Mouse (Mus musculus): ENCODE results near the gene Prl2b1. TPM values are rescaled to one million over a fixed set of nuclear protein-coding genes. Genes with fewer than 3 reads are reported as not detected.

The Prl2b1 gene
- polyA plus RNA-seq (2015; fragmentation: Nextera tagmentation; extraction: Ambion mirVana), result not detected in 2 replicates

DNA sequence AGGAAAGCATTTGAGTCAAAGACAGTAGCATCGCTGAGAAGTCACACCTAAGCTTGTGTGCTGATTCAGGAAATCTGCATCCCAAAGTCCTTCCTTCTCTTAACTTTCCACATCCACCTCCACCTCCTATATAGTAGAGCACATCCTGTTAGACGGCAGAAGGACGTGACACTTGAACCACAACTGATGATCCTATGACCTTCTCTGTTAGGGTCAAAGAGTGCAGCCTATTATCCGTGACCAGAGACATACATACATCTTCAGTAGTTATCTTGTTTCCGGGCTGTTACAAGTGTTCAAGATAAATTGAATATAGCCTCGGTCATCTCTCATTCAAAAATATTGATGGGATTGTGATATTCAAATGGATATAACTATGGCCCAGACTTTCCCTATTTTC is at the start of gene Prl2b1:
Gene Prl2b1, minus strand, starts transcription at position 101 of the 400 bp plus-strand sequence.
- WGBS, result 75% methylated on average over 6 of the region's 6 CpGs
- ATAC-seq, result no peak
- no peak within 1 kb of the TSS for H3K4me2 ChIP-seq (replicated peaks)

DNA sequence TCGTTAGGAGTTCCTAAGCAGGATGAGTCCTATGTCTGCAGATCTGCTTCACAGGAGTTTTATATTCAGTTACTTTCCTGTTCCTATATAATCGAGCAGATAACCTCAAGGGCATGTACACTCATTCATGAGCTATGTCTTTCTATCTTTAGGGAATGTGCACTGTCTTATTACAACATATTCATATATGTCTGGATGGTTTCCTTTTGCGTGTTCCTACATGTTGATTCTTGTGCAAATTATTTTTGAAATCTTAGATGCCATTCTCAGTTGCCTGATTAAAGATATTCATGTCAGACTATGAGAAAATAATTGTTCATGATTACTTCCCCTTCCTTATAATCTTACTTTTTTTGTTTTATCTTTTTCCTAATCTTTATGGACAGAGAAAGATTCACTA is 47.9 kb upstream of the Prl2b1 start, which contains the start of gene Prl8a6:
Gene Prl8a6, minus strand, starts transcription at position 101 of the 400 bp plus-strand sequence.
- H3K4me3 ChIP-seq (replicated peaks), result no peak within 1 kb of the TSS
- no peaks in the 10 kb centered on the region for H3K9me3 ChIP-seq
- H3K27me3 ChIP-seq (replicated peaks), result no peaks in the 10 kb centered on the region
- 87% methylated on average over 3 of the region's 3 CpGs for WGBS
- H3K27ac ChIP-seq, result no peak within 1 kb of the TSS
- H3K36me3 ChIP-seq, result no peaks in the 10 kb centered on the region
- no peak within 1 kb of the TSS for H3K4me2 ChIP-seq (replicated peaks)
- no peak for ATAC-seq
- H3K9ac ChIP-seq, result no peak within 1 kb of the TSS
- no peaks in the 10 kb centered on the region for H3K4me1 ChIP-seq (replicated peaks)

More for the DNA sequence above, at the start of gene Prl2b1:
- Histone ChIP-seq H3K9ac (no peak within 1 kb of the TSS), H3K36me3 (no peaks in the 10 kb centered on the region), H3K4me3 (replicated peaks) (no peak within 1 kb of the TSS), H3K27me3 (replicated peaks) (no peaks in the 10 kb centered on the region), H3K27ac (no peak within 1 kb of the TSS), H3K9me3 (no peaks in the 10 kb centered on the region), H3K4me1 (replicated peaks) (no peaks in the 10 kb centered on the region)

DNA sequence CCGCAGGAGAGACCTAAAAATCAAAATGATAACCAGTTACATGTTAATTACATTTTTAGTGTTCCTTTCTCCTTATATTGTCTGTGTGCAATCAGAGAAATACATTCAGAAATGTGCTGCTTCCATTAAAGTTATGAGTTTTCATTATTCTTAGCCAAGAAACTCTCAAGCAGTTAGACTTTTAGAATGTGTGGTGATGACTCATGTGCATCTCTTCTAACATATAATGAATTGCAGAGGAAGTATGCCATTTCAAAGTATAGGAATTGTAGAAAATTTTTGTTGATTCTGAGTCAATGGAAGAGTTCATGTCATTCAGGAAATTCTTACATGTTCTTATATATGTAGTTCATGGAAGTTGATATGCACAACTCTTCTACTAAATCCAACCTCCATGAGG is 42.5 kb upstream of the Prl2b1 start:
- H3K27me3 ChIP-seq (replicated peaks), result no peaks in the 10 kb centered on the region
- whole genome bisulfite sequencing, result 89% methylated on average over 1 of the region's 1 CpGs

DNA sequence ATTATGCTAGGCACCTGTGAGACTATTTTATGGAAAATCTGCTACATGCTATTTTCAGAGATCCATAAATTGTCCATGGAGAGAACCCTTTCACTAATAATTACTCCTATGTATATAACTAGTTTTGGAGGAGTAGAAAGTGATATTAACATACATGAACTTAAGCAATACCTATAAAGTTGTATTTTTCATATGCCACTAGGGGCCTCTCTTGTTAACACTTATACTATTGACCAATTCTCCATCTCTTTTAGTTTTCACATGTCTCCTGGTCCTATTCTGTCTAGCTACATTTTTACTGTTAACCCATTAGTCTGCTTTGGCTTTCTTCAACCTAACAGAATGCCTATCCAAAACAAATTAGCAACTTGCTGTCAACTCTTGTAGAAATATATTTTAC is 23.0 kb upstream of the Prl2b1 start:
- Histone ChIP-seq H3K9ac (no peak overlapping the region), H3K4me3 (replicated peaks) (no peak overlapping the region), H3K4me1 (replicated peaks) (no peaks in the 10 kb centered on the region), H3K27ac (no peak overlapping the region), H3K36me3 (no peaks in the 10 kb centered on the region), H3K9me3 (no peaks in the 10 kb centered on the region), H3K4me2 (replicated peaks) (no peak overlapping the region), H3K27me3 (replicated peaks) (no peaks in the 10 kb centered on the region)
- ATAC-seq, result no peak

More for the DNA sequence above, 42.5 kb upstream of the Prl2b1 start:
- no peak overlapping the region for H3K27ac ChIP-seq
- H3K4me2 ChIP-seq (replicated peaks), result no peak overlapping the region
- no peak overlapping the region for H3K9ac ChIP-seq
- H3K36me3 ChIP-seq, result no peaks in the 10 kb centered on the region
- ATAC-seq, result no peak
- no peak overlapping the region for H3K4me3 ChIP-seq (replicated peaks)
- no peaks in the 10 kb centered on the region for H3K9me3 ChIP-seq
- no peaks in the 10 kb centered on the region for H3K4me1 ChIP-seq (replicated peaks)

DNA sequence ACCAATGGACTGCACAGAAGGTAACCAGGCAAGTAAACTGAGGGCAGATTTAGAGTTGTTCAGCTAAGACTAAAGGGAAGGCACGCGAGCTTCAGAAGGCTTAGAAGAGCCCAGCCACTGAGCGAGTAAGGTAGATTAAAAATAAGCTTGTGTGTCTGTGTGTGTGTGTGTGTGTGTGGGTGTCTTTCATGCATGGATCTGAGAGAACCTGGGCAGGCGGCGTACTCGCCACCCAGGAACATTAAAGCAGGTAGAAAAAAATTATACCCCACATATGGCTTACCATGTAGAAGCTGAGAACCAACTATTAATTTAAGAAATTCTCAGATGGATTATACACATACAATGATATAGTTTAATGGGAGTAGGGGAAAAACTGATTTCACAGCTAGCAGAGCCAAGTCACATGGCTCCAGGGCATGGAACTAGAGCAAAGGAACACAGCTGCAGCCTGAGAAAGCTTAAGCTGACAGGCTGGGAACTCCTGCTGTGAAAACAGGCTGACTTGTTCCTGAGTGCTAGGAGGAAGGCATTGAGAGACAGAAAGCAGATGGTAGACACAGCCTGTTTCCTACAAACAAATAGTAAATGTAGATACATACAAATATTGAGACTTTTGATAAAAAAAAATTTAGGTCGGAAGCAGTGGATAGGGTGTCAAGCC is 8.5 kb upstream of the Prl2b1 start:
- Histone ChIP-seq H3K9me3 (no peaks in the 10 kb centered on the region), H3K4me3 (replicated peaks) (no peak overlapping the region), H3K4me1 (replicated peaks) (no peaks in the 10 kb centered on the region), H3K27me3 (replicated peaks) (no peaks in the 10 kb centered on the region), H3K9ac (no peak overlapping the region), H3K4me2 (replicated peaks) (no peak overlapping the region), H3K36me3 (no peaks in the 10 kb centered on the region), H3K27ac (no peak overlapping the region)
- no peak for ATAC-seq
- 93% methylated on average over 7 of the region's 7 CpGs for WGBS

DNA sequence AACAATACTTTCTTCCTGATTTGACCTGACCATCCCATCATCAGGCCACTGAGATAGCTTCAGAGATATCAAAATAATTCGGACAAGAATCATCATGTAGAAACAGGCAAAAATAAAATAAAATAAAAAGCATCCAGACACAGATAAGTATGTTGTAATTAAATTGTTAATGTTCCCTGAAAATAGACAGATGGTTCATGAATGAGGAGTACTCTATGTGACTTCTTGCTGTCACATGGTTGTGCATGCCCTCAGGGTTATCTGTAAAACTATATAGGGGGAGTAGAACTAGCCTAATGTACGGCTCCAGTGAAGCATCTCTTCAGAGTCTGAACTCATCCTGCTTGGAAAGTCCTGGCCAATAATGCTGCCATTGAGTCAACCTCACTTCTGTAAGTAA is 45.3 kb downstream of the Prl2b1 start, which contains the start of gene Prl8a2:
Gene Prl8a2, plus strand, starts transcription at position 301 of the 400 bp plus-strand sequence.
- Histone ChIP-seq H3K9me3 (no peaks in the 10 kb centered on the region), H3K4me1 (replicated peaks) (no peaks in the 10 kb centered on the region), H3K4me2 (replicated peaks) (no peak within 1 kb of the TSS), H3K27ac (no peak within 1 kb of the TSS), H3K4me3 (replicated peaks) (no peak within 1 kb of the TSS), H3K9ac (no peak within 1 kb of the TSS), H3K27me3 (replicated peaks) (no peaks in the 10 kb centered on the region), H3K36me3 (no peaks in the 10 kb centered on the region)
- WGBS, result 67% methylated on average over 2 of the region's 2 CpGs
- no peak for ATAC-seq

DNA sequence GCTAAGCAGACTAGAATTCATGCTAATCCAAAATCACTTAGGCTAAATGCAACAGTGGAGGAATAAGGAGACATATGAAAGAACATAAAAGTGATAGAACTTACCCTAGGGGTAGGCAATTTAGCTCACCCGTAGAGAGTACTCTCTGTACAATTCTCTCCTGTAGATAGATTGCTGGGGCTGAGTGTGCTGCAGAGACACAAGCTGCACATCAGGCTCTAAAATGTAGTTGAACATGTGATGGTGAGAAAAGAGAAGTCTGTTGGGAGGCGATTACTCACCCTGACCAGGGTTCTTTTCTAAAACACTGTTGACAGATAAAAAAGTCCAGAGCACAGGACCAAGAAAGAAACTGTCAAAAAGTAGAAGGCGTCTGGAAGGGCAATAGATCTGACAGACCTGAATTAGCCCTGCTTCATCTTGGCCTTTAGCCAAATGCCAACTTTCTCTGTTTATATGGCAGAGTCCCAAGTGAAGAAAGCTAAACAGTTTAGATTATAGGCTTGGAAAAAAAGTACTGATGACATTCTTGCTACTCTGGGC is 47.8 kb downstream of the Prl2b1 start:
- no peak overlapping the region for H3K4me3 ChIP-seq (replicated peaks)
- WGBS, result 34% methylated on average over 3 of the region's 3 CpGs
- H3K27ac ChIP-seq, result no peak overlapping the region
- peak; percentile 34; the same call in 1 of the 2 replicates for ATAC-seq
- H3K4me1 ChIP-seq (replicated peaks), result no peaks in the 10 kb centered on the region
- no peaks in the 10 kb centered on the region for H3K27me3 ChIP-seq (replicated peaks)
- no peaks in the 10 kb centered on the region for H3K36me3 ChIP-seq
- no peak overlapping the region for H3K4me2 ChIP-seq (replicated peaks)
- no peaks in the 10 kb centered on the region for H3K9me3 ChIP-seq
- H3K9ac ChIP-seq, result no peak overlapping the region

DNA sequence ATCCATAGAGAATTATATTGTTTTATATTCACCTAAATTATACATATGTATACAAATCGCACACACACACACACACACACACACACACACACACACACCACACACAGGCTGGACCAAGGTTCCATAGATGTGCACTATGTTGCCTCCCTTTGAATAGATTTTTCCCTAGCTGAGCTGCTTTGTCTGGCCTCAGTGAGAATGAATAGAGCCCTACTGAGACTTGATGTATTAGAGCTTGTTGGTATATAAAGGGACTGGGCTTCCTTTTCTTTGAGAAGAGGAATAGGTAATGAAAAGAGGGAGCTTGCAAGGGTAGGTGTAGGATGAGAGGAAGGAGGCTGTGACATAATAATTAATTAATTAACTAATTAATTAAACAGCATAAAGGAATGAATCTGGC is 55.7 kb downstream of the Prl2b1 start:
- H3K4me3 ChIP-seq (replicated peaks), result no peak overlapping the region
- H3K4me2 ChIP-seq (replicated peaks), result no peak overlapping the region
- ATAC-seq, result no peak
- no peaks in the 10 kb centered on the region for H3K4me1 ChIP-seq (replicated peaks)
- H3K9me3 ChIP-seq, result no peaks in the 10 kb centered on the region
- H3K9ac ChIP-seq, result no peak overlapping the region
- H3K27me3 ChIP-seq (replicated peaks), result no peaks in the 10 kb centered on the region
- WGBS, result 88% methylated on average over 1 of the region's 1 CpGs
- H3K27ac ChIP-seq, result no peak overlapping the region
- no peaks in the 10 kb centered on the region for H3K36me3 ChIP-seq

Other genes with a start within 250 kb of the Prl2b1 start
- gene Prl3d3, start 234.1 kb downstream of the Prl2b1 start, polyA plus RNA-seq (2015; fragmentation: Nextera tagmentation; extraction: Ambion mirVana), result not detected in 2 replicates
- not detected in 2 replicates for gene Prl3c1, start 194.2 kb downstream of the Prl2b1 start, polyA plus RNA-seq (2015; fragmentation: Nextera tagmentation; extraction: Ambion mirVana)
- not detected in 2 replicates for gene Prl3b1, start 149.0 kb downstream of the Prl2b1 start, polyA plus RNA-seq (2015; fragmentation: Nextera tagmentation; extraction: Ambion mirVana)
- not detected in 2 replicates for gene Prl3a1, start 131.4 kb downstream of the Prl2b1 start, polyA plus RNA-seq (2015; fragmentation: Nextera tagmentation; extraction: Ambion mirVana)
- 0.20 and 0.28 TPM in 2 replicates for gene Prl6a1, start 78.2 kb downstream of the Prl2b1 start, polyA plus RNA-seq (2015; fragmentation: Nextera tagmentation; extraction: Ambion mirVana)
- gene Prl8a2, start 45.2 kb downstream of the Prl2b1 start, polyA plus RNA-seq (2015; fragmentation: Nextera tagmentation; extraction: Ambion mirVana), result not detected in 2 replicates
- gene Prl8a6, start 47.8 kb upstream of the Prl2b1 start, polyA plus RNA-seq (2015; fragmentation: Nextera tagmentation; extraction: Ambion mirVana), result not detected in 2 replicates
- not detected in 2 replicates for gene Prl8a8, start 122.4 kb upstream of the Prl2b1 start, polyA plus RNA-seq (2015; fragmentation: Nextera tagmentation; extraction: Ambion mirVana)
- not detected in 2 replicates for gene Prl8a9, start 173.8 kb upstream of the Prl2b1 start, polyA plus RNA-seq (2015; fragmentation: Nextera tagmentation; extraction: Ambion mirVana)
- gene Prl8a1, start 191.3 kb upstream of the Prl2b1 start, polyA plus RNA-seq (2015; fragmentation: Nextera tagmentation; extraction: Ambion mirVana), result not detected in 2 replicates
- gene Prl7b1, start 219.7 kb upstream of the Prl2b1 start, polyA plus RNA-seq (2015; fragmentation: Nextera tagmentation; extraction: Ambion mirVana), result not detected in 2 replicates